Mouse (Mus musculus): ENCODE results near the gene Parp1. TPM values are rescaled to one million over a fixed set of nuclear protein-coding genes. Genes with fewer than 3 reads are reported as not detected.

The Parp1 gene
- 47.4 TPM for polyA plus RNA-seq (2015; fragmentation: Illumina TruSeq; extraction: RNeasy Lipid Tissue Mini Kit (QIAGEN cat#74804); ENCODE audit: low read depth, low replicate concordance)

GRCm38 (mm10) chr1:180568761-180569452 lies at the start of gene Parp1:
TSS of gene Parp1 (plus strand) at chr1:180568924.

GRCm38 (mm10) chr1:180641137-180641517 lies 72.4 kb downstream of the Parp1 start, which contains the start of gene Lin9:
TSS of gene Lin9 (plus strand) at chr1:180641150.

Other genes with a start within 250 kb of the Parp1 start
- 18.2 TPM for gene Itpkb, start 238.4 kb upstream of the Parp1 start, polyA plus RNA-seq (2015; fragmentation: Illumina TruSeq; extraction: RNeasy Lipid Tissue Mini Kit (QIAGEN cat#74804); ENCODE audit: low read depth, low replicate concordance)
- 101 TPM for gene Stum, start 85.4 kb upstream of the Parp1 start, polyA plus RNA-seq (2015; fragmentation: Illumina TruSeq; extraction: RNeasy Lipid Tissue Mini Kit (QIAGEN cat#74804); ENCODE audit: low read depth, low replicate concordance)
- 4.3 TPM for gene Lin9, start 72.2 kb downstream of the Parp1 start, polyA plus RNA-seq (2015; fragmentation: Illumina TruSeq; extraction: RNeasy Lipid Tissue Mini Kit (QIAGEN cat#74804); ENCODE audit: low read depth, low replicate concordance)
- not detected for gene Mixl1, start 128.1 kb downstream of the Parp1 start, polyA plus RNA-seq (2015; fragmentation: Illumina TruSeq; extraction: RNeasy Lipid Tissue Mini Kit (QIAGEN cat#74804); ENCODE audit: low read depth, low replicate concordance)
- gene Acbd3, start 157.1 kb downstream of the Parp1 start, polyA plus RNA-seq (2015; fragmentation: Illumina TruSeq; extraction: RNeasy Lipid Tissue Mini Kit (QIAGEN cat#74804); ENCODE audit: low read depth, low replicate concordance), result 26.0 TPM
- gene H3f3a, start 245.0 kb downstream of the Parp1 start, polyA plus RNA-seq (2015; fragmentation: Illumina TruSeq; extraction: RNeasy Lipid Tissue Mini Kit (QIAGEN cat#74804); ENCODE audit: low read depth, low replicate concordance), result 690 TPM

All from brain, adult 10 weeks (tissue).